Mouse (Mus musculus) lung, postnatal 14 days (tissue): ENCODE measurements around the gene Cdhr1.
"Not testable (repeated sequence)": the region's sequence is repeated elsewhere in the genome, so short reads cannot be mapped to it uniquely, and the experiment has no call there.

Source experiments
- DNase-seq: peaks from one replicate; pipeline ENCODE4 v3.0.0; 2021

The Cdhr1 gene

DNA sequence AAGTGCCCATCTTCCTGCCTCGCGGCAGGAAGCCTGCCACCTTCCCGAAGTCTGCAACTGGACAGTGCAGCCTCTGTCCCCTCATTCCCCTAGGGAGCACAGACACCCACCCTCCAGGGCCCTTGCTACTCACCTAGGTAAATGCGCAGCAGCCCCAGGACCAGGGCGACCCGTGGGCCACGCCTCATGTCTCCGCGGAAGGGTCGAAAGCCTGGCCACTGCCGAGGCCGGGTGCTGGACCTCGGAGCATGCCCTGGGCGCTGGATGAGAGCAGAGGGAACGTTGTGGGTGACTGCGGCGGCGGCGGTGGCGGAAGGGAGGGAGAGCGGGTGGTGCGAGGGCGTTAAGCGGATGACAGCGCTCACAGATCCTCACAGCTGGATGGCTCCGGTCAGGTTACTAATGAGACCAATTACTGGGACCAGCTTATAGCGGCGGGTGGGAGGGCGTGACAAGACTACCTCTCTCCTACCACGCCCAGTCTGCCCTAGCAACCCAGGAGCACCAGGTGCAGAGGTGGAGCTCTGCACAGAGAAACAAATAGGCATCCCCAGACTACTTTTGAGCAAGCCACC is at the start of gene Cdhr1:
Cdhr1 (minus strand) TSS at position 392 of the 575 bp plus-strand sequence.
- no peak for DNase-seq

DNA sequence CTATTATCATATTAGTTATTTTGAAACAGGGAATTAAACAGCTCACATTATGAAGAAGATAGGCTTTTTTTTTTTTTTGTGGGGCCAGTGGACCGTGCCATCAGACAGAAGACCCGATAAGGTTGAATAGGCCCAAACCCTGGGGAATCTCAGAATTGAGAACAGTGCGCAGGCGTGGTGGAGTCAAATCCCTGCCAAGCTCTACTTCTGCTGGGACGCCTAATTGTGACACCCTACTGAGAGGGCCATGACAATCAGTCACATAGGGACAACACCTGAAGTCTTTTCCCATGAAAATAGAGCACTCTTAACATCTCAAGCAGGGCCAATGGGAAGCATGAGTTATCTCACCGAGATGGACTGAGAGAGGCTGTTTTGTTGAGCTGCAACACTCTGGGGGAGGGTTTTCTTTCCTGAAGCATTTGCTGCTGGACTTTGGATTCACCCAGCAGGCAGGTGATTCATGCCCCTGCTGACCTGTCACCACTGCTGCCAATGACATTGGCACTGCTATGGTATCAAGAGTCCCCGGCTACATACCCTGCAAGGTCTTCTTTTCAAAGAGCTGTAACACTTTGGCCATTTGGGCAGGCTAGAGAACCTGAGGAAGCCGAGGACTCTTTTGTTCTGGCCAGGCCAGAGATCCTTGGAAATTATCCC is 41.0 kb upstream of the Cdhr1 start:
- no peak for DNase-seq

DNA sequence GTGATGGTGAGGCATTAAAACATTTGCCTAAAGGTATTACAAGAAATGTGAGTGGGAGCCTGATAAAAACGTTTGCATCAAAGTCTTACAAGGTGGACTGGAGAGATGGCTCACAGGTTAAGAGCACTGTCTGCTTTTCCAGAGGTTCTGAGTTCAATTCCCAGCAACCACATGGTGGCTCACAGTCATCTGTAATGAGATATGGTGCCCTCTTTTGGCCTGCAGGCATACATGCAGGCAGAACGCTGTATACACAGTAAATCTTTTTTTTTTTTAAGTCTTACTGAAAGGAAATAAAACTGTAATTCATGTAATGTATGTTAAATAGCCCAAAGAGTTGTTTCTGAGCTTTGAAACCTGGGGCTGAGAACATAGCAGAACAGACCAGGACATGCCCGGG is 39.4 kb upstream of the Cdhr1 start:
- DNase-seq = not testable (repeated sequence)

DNA sequence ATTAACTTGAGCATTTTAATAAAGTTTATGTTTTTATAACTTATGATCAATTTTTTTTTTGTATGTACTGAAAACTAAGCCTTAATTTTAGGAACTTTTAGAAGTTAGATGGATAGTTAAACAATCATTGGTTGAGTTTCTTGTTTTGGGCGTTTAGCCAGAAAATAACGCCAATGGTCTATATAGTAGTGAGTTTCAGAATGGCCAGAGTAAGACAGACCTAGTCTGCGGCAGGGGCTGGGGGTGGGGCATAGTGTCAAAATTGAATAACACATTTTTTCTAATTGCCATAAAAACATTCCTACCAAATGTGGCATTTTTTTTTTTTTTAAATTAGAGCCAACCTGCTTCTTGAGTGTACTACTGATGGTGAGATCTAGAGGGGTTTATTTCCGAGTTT is 38.0 kb upstream of the Cdhr1 start:
- no peak for DNase-seq

DNA sequence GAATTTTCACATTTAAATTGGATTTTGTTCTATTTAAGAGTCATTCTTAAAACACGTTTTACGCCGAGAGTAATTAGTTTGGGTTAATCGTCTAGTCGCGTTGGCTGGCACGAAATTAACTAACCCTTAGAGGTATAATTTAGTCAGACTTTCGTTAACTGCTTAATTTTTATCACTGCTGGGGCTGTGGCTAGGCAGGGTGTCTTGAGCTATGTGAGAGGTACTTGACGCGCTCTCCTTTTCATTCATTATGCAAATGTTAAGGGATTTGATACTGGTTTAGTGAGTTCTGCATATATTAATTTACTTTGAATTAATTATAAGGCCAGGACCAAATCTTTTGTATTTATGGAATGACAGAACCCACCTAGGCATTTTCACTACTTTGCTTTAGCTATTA is 37.5 kb upstream of the Cdhr1 start:
- no peak for DNase-seq

DNA sequence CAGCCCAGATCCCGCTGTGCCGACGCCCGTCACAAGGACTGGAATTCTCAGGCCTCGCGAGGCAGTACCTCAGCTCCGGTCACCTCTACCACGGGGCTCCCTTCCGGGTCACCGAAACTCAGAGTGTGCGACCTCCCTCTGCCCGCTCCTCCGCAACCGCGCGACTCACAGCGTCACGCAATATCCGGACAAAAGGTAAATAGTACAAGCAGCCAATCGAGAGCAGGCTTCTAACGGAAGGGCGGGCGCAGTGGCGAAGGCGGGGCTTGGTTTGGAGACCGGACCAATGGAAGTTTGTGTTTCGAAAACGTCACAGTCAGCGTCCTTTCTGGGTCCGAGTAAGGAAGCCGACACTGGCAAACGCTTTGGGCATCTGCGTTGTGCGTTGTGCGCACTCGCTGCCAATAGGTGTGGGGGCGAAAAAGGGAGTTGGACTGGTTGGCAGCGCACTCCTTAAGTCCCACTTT is 37.0 kb upstream of the Cdhr1 start, which contains the start of gene Ghitm:
Ghitm (minus strand) TSS at position 146 of the 467 bp plus-strand sequence.
- peak; percentile 97 for DNase-seq

DNA sequence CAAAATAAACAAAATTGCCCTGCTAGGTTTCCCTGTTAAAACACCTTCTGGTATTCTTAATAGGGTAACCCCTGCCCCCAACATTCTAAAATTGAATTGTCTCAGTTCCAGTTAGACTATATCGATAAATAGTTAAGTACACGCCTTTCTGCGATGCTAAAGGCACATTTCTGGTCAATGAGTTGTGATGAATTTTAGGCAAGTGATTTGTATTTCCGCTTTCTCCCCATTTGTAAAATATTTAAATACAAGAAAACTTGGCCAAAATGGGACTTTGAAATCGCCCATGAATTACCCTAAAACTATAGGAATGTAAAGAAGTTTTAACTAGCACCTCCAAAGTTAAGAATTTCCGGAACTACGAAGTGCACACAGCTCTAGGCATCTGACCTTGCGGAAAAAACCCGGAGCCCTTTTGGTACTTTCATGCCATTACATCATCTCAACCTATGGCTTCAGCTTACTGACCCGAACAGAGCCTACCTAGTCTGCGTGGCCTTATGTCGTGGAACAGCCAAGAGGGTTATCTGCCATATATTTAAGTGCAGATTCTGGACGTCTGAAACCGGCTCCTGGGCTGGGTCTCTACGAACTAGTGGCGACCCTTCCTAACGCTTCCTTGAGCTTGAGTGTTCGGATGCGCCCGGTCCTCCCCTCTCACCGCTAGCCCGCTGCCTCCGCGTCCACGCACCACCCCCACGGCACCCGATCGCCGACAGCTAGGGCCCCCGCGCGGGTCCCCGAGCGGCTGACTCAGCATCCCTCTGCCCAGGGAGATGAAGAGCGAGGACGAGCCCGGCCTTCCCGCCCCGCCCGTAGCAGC is 36.4 kb upstream of the Cdhr1 start:
- no peak for DNase-seq

DNA sequence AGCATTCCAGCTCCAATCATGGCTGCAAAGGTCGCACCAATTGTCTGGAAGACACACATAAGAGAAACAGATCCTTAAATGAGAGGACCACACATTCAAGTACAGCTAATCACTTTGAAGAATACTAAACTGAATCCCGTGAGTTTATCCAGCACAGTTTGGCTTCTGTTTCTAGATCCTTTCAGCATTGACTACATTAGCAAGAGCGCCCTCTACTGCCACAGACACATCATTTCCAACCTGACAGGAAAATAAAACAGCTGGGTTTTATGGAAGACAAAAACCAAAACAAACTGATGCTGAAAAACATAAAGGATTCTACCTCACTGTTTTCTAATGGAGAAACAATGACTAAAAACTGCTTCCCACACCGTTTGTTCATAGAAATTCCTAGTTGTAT is 29.5 kb upstream of the Cdhr1 start:
- DNase-seq = peak; percentile 48

DNA sequence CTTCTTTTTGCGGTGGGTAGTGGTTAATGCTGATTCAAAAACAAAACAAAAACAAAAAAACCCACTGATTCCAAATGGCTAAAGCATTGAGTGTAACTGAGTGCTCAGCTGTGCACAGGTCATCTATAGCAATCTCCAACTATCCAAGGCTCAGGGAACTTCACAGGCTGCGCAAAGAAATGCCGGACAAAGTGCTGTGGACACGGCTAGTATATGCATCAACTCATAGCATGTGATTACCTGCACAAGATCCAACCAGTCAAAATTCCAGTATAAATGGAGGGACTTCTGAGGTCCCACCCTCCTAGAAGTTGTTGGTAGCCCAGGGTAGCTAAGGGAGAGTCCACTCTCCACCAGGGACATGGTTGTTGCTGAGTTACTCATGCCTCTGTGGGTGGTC is 21.1 kb upstream of the Cdhr1 start:
- no peak for DNase-seq

DNA sequence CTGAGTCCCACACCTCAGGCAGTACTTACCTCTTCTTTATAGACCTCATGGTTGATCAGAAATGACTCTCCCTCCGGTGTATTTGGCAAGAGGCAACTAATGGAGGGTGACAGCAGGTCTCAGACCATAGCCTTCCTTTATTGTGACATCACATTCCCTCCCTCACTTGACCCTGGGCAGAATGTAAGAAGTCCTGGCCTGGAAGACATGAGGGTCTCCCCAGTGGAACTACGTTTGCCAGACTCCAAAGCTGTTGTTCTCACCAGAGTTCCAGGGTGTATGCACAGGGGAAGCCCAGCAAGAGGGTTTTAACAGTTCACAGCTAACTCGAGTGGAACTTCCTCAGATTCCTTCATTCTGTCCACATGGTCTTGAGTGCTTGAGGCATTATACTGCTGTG is 15.8 kb upstream of the Cdhr1 start, which contains the start of gene 2610528A11Rik:
2610528A11Rik (minus strand) TSS at position 101 of the 400 bp plus-strand sequence.
- DNase-seq = no peak

DNA sequence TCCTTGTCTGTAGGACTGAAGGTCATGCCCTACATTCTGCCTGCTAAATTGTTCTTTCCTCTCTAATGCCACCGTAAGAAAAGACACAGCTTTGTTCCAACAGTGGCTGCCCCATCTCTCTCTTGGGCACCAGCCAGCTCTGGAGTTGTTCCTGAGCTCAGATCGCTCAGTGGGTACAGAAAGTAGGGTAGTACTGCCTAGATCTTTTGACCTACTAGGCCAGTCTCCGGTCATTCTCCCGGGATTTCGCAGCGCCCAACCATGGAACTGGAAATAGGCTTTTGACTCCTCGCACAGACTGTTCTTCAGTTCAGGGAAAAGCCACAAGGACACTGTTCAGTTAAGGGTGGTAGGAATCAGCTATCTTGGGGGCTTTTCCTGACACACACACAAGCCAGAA is 14.8 kb upstream of the Cdhr1 start:
- DNase-seq = no peak

DNA sequence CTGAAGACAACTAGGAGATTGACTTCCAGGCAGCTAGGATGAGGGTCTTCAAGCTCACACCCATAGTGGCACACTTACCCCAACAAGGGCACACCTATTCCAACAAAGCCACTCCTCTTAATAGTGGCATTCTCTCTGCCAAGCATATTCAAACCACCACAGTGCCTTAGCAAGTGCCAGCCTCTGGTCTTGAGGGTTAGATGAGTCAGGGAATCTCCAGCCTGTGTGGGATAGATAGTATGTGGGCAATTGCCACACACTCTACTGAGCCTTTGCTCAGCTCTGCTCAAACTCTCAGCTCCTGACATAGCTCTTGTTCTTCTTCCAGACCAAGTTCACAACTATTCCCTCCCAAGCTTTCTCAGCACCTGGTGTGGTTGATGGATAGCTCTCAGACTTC is 13.2 kb upstream of the Cdhr1 start:
- no peak for DNase-seq

DNA sequence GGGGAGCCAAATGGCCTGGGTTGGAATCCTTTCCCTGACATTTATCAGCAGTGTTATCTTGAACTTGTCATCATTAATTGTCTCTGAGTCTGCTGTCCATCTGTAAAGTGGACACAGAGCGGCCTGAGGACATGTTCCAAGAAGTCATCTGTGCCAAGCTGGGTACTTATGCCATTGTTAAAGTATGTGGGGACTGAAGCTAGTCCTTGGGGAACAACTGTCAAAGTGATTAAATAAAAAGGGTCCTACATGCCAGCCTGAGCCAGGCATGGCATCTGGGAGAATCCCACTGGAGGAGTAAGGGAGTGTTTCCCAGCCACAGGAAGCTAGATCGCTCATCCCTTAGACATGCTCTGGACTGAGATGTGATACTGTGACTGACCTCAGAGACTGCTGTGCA is 12.3 kb upstream of the Cdhr1 start:
- DNase-seq = no peak

DNA sequence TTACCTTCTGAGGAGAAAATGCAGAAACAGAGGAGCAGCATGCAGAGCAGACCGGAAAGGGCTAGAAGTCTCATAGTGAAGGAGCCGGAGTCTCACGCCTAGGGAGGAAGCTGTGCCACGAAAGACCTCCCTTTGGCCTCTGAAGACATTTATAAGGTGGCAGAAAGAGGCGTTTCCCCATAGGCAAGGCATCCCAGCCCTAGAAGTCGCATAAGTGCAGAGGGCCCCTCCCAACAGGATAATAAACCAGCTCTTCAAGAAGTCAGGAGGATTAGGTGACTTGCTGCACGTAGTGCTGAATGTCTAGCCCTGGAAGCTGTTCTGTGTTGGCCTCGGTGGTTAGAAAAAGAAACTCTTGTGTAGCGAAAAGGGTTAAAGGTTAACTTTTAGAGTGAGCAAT is 11.8 kb upstream of the Cdhr1 start:
- DNase-seq = no peak

DNA sequence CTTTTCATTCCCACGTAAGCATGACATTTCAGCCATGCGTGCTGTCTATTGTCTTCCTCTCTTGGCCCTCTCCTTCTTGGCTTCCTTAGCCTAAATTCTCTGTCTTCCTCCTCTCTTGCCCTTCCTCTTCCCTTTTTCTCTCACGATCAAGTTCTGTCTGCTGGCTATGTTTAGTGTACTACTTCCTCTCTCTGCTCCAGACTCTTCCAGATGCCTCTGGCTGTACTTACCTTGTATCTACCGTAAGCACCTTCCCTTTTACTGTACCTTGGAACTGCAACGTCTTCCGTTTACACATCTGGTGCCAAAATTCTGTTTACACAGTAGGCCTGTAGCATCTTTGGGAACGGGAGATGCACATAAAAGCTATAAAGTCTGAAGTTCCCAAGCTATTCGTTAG is 11.3 kb upstream of the Cdhr1 start:
- DNase-seq = no peak

DNA sequence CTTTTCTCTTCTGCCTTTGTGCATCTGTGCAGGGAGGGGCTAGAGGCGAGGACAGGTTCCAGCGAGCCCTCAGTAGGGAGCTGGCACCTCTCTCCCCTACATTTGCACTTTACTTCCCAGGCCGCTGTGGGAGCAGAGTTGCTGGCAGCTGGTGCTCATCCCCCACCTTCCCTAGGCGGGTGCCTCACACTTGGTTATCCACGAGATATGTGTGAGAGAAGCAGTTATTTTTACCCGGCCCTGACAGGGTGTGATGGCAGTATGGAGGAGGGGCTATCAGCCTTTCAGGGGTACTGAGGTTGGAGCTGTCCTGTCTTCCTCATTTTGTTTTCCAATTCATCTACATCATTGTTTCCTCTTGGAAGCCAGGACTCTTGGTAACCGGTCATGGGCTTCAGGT is 7.7 kb upstream of the Cdhr1 start:
- no peak for DNase-seq

DNA sequence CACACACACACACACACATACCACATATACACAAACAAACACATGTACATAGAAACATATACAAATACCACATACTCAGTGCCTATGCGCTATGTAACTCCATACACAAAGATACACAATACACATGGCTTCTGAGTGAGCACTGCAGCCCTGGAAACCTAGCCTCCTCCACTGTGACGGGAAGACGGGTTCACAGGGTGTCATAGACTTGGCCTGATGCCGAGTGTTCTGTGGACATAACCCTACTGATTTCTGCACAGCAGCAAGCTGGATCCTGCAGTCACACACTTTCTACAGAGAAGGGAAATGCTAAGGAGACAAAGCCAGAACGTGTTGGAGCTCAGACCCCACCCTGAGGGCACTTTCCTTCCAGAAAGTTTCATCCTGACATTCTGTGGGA is 6.6 kb upstream of the Cdhr1 start:
- DNase-seq = peak; percentile 19

DNA sequence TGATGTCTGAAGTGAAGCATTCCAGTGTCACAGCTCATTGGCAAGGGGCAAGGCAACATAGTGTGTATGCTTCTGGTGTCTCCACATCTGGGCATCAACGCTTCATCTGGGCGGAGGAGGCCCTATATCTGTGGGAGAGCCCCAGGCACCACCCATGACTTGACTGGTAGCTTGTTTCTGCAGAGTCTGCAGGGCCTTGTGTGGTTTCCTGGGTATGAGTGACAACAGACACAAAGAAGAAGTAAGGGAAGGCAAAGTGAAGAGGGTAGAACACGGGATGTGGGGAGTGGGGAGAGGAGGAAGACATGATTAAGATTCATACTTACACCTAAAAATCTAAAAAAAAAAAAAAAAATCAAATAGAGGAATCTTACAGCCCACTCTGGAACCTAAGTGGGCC is 4.3 kb upstream of the Cdhr1 start:
- DNase-seq = no peak

DNA sequence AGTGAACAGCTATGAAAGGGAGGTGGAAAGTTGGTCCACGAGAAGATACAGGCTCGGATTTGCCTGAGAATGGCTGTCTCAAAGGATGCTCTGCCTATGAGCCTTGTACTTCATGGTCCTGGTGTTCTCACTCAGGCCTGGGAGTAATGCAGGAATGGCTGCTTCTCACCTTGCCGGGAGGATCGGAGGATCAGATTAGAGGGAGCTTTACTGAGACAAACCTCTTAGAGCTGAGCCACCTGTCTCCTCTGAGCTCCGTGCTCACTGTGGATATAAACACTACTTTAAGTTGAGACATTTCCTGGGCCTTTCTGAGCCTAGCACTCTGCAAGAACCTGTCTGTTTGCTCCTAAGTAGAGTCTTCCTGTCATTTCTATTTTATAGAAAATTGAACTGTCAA is 3.4 kb upstream of the Cdhr1 start:
- no peak for DNase-seq

DNA sequence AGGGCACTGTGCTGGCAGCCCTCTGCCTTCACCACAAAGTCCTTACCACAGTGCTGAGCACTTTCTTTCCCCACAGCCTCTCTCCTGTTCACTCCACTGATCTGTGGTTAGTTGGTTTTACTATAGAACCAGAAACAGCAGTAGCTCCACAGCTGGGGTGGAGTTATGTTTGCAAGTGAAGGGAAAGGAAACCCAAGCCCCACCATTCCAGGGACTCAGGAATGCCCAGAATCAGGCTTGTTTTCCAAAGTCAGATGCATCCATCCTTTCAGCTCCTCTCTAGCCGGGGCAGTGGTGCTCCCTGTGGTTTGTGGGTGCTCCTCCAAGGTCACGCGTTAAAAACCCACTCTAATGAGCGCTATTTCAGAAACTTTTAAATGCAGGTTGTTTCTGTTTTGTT is 2.6 kb downstream of the Cdhr1 start:
- DNase-seq = no peak

DNA sequence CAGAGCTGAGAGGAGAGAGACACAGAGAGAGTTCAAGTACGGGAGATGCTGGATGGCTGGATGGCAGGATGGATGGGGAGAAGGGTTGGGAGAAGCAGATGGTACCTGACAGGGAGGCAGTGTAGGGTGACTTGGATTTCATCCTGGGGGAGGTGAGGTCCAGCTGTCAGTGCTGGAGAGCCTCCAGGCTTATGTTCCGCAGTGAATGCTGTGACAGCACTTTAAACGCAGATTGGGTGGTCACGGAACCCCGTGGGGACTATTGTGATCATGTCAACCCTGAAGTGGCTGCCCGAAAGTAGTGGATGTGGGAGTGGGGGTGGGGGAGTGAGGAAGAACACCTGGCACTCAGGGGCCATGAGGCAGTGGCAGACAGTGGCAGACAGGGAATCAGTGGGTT is 3.7 kb downstream of the Cdhr1 start:
- DNase-seq = no peak

DNA sequence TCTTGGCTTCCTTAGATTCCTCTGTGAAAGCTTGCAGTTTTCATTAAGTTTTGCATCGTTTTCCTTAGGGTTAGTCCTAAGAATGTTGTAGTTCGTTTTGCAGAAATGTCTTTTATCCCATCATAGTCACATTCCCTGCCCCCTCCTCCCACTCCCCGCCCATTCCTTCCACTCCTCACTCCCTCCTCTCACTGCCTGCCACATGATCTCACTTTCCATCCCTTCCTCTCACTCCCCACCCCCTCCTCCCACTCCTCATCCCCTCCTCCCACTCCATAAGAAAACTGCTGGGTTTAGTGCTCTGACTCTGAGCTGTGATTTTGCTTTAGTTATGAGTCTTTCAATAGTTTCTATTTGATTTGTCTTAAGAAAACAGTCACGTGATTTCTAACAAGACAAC is 14.4 kb downstream of the Cdhr1 start:
- DNase-seq = no peak

DNA sequence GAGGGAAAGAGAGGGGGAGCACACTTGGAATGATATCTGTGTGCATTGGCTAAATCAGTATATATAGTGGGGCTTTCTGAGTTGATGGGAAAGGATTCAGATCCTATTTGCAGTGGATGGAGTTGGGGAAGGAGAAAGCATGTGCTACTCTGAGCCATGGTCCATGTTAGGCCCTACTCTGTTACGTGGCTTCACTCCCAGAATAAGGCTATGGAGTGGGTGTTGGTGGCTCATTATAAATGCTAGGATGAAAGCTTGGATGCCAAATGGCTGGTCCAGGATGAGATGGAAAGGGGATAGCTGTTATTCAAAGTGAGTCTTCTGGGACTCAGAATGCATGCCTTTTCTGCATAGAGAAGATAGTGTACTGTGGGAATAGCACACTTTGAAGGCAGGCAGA is 17.4 kb downstream of the Cdhr1 start:
- DNase-seq = no peak

DNA sequence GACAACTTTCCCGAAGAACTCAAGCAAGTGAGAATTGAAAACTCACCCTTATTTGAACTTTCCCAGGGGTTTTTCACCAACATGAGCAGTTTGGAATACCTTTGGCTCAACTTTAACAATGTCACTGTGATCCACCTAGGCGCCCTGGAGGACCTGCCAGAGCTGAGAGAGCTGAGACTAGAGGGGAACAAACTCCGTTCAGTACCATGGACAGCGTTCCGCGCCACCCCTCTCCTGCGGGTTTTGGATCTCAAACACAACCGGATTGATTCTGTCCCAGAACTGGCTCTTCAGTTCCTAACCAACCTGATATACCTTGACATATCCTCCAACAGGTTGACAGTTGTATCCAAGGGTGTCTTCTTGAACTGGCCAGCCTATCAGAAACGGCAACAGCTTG is 29.6 kb downstream of the Cdhr1 start:
- DNase-seq = peak; percentile 70
